Mouse (Mus musculus) embryo, embryonic 11 days (tissue): ENCODE data around the gene Csf2rb2.
"Not testable (repeated sequence)": the region's sequence is repeated elsewhere in the genome, so short reads cannot be mapped to it uniquely, and the experiment has no call there.

Experiments
- DNase-seq: peaks from one replicate; pipeline ENCODE4 v3.0.0-alpha.2; 2015

Csf2rb2 gene

DNA sequence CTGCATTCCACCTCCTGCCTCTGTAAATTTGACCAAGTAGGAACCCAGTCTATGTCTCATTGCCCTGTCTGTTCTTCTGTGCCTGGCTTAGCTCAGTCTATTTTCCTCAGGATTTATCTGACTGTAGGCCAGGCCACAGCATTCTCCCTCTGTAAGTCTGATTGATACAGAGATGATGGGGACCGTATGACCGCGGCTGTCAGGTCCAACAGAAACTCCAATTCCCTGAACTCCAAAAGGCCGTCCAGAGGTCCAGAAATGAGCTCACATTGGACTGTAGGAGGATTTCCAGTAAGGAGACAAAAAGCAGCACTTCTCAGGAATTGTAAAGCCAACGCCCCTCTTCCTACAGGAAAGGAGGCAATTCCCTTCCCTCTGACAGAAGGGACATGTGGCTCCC, 8.1 kb upstream of the Csf2rb2 start:
- DNase-seq = not testable (repeated sequence)

DNA sequence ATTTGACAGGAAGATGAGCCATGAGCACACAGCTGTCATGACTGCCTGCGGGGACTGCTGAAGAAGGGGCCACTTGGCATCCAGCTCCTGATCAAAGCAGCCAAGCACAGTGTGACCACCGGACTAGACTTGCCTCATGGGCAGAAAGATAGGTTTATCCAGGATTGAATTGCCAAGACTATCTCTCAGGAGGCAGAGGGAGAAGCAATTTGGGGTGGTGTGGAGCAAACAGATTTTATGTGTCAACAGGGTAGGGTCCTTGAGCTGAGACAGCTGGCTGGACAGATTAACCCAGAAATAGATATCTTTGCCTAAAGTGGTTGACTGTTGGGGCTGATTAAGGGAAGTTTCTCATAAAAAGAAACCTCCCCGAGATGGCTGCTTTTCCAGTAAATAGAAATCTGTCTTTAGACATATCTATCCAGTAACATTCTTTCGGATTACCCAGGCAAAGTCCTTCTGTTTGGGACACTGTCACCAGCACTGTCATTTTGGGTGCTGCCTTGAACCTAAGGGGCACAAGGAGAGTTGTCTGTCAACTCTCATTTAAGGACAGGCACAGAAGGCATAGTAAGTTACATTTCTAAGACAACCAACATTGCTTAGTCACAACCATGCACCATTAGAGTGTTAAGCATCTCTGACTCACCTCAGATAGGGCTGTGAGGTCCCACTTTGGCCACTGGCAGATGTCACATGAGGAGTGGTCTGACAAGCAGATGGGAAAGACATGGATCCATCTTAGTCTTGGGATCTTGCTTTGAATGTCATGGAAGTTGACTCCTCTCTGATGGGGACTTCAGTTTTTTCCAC, 7.1 kb upstream of the Csf2rb2 start:
- DNase-seq = not testable (repeated sequence)

DNA sequence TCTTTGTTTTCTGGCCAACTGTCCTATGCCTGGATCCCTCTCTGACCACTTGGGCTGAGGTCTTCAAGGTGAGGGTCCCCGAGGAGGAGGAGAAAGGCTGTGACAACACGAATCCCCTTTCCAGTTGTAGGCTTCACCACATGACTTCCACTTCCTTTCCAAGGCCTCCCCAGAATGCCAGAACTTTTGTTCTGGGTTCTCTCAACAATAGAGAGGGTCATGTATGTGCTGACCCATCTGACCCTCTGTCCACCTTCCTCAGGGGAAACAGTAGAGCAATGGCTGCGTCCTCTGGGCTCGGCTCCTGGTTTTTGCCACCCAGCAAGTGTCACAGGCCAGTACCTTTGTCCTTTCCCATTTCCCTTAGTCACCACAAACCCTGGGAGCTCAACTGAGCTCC, 5.5 kb upstream of the Csf2rb2 start:
- no peak for DNase-seq

DNA sequence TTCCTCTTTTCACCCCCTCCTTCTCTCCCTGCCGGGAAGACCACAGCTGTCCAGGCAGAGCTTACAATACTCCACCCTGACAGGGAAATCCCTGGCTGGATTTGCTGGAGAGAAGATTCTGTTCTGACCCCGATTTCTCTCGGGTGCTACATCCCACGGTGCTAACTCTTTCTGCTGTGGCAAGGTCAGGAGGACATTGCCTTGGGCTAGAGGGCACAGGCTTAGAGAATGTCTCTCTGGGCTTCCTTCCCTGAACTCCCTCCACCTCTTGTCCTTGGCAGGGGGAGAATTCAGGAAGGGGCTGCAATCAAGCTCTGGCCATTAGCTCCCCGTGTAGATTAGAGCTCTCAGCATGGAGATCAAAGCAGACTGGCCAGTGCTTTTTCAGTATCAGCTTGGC, 4.3 kb upstream of the Csf2rb2 start:
- no peak for DNase-seq

DNA sequence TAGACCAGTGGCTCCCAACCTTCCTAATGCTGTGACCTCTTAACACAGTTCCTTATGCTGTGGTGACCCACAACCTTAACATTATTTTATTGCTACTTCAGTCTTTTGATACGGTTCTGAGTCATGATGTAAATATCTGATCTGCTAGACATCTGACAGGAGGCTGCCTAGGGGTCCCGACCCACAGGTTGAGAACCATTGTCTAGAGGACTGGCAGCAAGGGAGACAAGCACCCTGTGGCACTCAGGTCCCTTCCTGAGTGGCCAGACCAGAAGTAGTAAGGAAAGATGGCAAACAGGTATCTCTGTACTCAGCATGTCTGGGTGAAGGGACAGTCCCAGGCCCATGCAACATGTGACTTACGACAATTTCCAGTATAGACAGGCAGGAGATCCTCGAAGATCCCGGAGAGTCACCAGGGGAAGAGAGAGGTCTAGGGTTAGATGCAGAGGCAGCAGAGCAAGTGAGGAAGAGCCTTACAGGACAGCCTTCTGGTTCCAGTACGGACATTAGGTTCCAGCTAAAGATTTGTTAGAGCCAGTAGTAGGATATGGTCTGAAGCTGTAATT, 1.8 kb downstream of the Csf2rb2 start:
- DNase-seq = no peak

DNA sequence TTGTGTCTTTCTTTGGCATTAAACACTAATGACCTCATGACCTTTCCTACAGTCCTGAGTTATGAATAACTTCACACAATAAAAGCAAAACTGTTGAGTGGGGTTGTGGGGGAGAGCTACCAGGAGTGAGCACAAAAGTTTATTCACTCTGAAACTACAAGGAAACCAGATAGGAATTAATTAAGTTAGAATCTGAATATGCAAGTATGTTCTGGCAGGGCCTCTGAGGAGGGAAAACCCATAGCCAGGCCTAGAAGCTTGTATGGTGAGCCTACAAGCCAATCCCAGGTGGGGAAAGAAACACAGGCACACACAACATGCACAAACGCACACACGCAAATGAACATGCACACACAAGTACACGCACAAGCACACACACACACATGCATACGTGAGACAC, 2.8 kb downstream of the Csf2rb2 start:
- DNase-seq = no peak

DNA sequence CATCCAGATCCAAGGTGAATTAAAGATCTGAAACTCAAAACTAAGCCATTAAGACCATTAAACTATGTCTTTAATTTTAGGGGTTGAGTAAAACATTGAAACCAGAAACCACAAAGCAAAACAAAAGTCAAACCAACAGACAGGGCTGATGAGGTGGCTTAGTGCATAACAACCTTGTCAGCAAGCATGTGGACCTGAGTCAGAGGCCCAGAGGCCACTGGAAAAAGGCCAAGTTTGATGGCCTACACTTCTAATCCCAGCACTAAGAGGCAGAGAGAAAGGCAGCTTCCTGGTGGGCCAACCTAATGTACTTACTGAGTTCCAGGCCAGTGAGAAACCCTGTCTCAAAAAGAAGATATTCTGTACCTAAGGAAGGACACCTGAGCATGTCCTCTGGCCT, 4.7 kb downstream of the Csf2rb2 start:
- no peak for DNase-seq

DNA sequence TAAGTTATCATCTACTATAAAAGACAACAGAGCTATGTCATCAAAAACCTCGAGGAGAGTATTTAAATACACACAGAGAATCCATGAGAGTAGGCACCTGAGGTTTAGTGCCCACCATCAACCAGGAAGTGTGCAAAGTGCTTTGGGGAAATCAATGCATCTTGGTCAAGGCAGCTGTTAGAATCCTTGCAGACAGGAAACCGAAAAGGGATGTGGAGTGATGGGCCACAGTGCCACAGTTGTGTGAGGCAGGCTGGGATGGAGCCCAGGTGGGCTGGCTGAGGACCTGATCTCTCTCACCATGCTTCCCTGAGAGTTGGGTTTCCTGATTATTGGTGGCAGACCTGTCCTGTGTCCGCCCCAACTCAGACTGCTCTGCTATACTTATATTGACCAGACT, 5.9 kb downstream of the Csf2rb2 start:
- DNase-seq = no peak

DNA sequence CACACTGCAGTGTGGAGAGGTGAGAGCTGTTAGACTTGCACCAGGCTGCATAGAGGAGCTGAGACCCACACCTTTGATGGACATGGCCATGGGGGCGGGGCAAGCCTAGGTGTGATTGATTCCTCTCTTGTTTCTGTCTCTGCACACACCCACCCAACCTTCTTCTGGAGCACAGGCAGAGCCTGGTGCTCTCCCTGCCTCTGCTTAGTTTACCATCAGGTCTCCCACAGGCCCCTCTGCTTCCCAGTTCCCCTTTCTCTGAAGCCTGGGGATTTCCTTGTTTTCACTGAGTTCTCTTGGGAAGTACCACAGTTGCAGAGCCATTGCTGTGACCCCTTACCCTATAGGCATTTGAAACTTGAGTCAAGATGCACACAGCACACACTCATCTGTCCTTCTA, 7.0 kb downstream of the Csf2rb2 start:
- DNase-seq = no peak

DNA sequence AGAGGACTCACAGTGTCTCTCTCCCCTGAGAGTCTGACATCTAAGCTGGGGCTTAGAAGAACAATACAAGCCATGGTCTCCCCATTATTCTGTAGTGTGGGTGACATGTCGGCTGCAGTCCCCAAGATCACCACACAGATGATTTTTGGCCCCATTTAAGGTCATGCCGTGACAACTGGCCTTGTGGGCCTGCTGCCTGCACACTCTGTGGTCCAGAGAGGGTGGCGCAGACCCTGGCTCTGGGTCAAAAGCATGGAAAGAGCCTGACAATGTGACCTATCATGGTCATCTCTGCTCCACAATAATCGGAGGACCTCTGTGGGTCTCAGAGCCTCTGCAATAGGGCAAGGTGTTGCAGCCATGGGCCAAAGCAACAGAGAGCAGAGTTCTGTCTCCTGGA, 11.8 kb downstream of the Csf2rb2 start:
- DNase-seq = no peak

DNA sequence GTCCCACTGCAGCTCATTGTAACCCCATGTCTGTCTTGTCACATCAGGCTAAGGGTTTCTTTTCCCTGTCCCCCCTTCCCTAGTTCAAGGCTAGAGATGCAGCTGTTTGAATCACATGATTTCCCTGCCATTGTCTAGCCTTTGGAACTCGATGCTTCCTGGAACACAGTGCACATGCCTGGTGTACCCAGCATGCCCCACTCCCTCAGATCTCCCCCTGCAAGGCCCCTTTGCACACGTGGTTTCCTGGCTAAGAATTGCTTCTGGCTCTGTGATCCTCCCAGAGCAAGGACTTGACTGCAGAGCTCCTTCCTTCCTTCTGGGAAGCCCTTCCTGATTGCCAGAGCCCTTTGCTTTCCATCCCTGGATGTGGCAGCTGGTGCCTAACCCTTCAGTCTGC, 12.3 kb downstream of the Csf2rb2 start:
- peak; percentile 13 for DNase-seq

DNA sequence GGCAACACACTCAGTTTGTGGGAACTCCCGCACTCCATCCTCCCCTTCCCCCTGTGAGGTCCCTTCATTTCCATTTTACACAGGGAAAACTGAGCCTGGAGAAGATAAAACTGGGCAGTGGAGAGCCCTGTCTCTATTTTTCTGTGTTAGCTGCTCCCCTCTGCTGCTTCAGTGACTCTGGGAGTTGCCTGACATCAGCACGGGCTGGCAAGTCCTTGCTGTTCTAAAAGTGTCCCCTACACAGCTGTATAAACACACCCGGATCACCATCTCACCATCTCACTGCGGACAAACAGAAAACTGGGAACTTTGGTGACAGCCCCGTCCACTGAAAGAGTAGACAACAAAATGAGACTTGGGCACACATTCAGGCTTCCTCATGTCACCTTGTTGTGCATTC, 15.7 kb downstream of the Csf2rb2 start:
- not testable (repeated sequence) for DNase-seq

DNA sequence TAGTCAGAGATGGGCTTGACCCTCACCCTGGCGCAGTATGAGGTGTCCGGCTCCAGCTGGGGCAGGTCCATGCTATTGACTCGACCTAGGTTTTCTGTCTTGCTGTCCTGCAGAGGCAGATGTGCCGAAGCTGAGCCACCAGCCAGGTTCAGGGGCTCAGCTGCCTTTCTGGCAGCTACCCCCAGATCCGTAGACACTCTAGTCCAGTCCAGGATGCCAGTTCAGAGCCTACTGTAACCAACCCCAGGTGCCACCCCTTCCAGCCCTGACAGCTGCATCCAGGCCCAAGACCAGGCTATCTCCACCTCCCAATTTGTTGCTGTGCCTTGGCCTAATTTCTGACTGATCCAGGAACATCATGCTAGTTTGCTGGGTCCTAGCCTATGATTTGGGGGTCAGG, 17.6 kb downstream of the Csf2rb2 start:
- DNase-seq = no peak

DNA sequence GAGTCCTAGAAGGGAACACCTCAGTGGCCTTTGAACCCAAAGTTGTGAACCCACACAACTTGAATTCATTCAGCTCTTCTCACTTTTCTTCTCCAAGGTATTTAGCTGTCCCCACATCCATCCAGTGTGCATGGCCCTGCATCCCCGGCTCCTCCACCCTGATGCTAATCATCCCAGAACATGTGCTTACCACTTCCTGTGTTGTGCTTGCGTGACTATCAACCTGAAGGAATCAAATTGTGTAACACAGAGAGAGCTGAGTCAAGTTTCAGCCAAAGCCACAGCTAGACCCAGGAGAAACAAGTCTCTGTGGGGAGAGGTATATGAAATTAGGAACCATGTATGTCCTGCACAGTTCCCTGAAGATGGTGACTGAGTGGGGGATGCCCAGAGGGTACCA, 27.2 kb downstream of the Csf2rb2 start:
- DNase-seq = no peak

DNA sequence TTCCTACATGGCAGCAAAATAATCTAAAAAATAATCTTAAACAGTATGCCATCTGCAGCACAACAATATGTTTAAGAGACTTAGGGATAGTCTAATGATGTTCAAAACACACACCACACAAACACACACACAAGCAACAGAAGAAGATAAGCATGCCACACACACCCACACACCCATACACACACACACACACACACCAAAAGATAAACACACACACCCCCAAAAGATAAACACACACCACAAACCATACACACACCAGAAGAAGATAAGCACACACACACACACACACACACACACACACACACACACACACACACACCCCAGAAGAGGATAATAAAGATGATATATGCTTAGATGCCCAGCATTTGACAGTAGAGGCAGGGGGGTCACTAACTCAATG, 34.3 kb downstream of the Csf2rb2 start:
- DNase-seq = no peak

DNA sequence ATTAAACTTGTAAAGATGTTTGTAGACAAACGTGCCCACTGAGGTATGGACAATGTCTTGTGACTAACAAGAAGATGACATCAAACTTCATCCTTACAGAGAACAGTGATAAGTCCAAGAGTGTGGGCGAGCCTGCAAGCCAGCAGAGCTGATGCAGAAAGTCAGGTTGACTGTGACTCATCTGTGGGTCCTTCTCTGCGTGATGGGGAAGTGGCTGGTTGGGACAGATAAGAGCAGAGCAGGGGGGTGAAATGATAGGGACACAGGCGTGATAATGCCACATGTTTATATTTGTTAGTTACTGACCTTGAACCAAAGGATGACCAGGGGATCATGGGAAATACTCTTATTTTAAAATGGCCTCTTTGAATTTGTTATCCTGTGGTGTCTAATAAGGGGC, 37.7 kb downstream of the Csf2rb2 start:
- no peak for DNase-seq

DNA sequence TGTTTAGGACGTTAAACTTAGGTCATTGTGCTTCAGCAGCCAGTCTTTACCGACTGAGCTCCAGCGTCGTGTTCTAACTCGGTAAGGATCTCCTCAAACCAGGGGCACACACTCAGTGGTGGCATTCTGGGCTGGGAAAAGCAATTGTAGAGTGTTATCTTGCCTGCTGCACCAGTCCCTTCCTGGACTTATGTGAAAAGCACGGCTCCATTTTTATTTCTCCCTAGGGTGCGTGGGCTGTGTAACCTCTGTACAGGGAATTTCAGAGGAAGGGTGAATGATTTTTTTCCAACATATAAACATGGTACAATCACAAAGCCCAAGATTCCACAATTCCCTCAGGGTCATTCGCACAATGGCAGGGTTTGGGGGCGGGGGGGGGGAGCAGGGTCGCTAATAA, 38.1 kb downstream of the Csf2rb2 start:
- no peak for DNase-seq

DNA sequence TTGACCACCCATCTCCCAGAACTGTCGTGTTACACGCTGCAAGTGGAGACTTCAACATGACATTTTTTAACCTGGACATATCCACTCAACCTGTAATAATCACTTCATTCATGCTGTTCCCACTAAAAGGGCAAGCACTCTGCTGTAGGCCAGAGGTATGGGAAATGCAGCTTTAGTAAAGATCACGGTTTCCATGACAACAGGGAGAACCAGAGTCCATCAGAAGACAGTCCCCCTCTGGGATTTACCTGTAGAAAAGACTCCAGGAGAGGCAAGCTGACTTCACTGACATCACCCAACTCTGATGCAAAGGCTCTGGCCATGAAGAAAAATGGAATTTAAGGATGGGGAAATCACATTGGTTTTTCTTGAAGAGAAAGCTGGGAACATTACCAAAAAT, 42.2 kb downstream of the Csf2rb2 start:
- no peak for DNase-seq

DNA sequence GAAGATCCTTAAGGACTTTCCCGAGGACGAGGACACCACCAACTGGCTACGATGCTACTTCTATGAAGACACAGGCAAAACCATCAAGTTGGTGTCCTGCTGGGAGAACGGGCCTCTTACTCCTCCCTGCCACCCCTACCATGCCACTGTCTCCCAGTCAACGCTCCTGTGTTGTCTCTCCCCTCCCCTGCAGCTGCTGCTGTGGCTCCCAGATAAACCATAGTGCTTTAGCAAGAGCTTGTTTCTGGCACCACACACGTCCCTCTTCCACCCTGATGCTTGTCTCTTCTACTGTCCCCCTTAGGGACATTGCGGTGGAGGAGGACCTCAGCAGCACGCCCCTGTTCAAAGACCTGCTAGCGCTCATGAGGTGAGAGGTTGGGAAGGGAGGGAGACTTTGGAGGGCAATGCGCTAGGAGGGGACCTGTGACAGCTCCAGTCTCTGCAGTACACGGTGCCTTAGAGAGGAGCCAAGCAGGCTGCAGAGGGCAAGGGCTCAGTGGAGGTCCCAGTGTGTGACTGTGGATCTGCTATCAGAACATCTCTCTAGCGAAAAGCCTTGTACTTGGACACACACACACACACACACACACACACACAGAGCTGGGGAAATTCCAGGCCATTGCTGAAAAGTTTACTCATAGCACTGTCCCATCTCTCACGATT, 44.7 kb downstream of the Csf2rb2 start:
- no peak for DNase-seq

DNA sequence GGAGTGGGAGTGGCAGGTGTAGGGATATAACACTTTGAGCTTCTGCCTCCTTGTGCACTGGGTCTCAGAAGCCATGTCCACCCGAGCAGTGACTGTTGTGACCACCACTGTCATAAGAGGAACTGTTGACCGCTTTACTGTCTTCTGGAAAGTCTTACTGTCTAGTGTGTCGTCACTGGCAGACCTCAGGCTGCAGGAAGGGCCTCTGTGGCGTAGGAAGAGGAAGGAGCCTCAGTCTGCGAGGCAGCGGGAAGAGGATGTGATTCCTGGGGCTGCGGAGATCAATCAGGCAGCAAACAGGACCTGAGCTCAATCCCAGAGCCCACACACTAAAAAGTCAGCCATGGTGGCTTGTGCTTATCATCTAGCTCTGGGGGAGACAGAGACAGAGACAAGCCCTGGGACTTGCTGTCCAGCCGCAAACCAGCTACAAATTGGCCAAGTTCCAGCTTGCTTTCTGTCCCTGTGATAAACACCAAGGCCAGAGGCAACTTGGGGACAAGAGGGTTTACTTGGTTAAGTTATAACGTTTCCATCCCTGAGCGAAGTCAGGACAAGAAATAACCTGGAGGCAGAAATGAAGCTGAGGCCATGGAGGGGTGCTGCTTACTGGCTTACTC, 47.2 kb downstream of the Csf2rb2 start:
- no peak for DNase-seq

DNA sequence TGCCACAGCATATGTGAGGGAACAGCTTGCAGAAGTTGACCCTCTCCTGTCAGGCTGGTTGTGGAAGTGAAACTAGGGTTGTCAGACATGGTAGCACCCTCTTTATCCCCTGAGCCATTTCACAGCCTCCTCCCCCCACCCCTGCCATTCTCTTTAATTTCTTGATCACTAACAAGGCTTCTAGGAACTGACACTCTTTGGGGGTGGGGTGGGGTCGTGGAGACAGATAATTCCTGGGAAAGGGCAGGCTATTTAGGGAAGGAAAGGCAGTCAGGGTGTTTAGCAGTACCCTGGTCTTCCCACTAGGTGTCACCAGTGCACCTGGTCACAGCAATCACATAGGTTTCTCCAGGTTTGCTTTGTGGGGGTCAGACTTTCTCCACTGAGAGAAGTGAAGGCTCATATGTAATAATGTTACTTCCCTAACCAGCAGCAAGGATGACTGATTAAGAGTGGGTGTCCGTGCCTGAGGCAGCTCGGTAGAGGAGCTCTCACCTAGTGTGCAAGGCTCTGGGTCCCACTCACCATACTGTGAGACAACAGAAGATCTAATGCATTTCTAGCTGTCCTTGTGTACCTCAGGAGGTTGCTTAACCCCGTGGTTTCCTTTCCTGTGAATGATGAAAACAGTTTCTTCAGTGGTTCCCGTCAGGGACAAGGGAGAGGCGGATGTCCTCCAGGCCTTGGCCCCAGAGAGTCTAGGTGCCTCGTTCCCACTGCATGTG, 48.0 kb downstream of the Csf2rb2 start:
- peak; percentile 66 for DNase-seq

DNA sequence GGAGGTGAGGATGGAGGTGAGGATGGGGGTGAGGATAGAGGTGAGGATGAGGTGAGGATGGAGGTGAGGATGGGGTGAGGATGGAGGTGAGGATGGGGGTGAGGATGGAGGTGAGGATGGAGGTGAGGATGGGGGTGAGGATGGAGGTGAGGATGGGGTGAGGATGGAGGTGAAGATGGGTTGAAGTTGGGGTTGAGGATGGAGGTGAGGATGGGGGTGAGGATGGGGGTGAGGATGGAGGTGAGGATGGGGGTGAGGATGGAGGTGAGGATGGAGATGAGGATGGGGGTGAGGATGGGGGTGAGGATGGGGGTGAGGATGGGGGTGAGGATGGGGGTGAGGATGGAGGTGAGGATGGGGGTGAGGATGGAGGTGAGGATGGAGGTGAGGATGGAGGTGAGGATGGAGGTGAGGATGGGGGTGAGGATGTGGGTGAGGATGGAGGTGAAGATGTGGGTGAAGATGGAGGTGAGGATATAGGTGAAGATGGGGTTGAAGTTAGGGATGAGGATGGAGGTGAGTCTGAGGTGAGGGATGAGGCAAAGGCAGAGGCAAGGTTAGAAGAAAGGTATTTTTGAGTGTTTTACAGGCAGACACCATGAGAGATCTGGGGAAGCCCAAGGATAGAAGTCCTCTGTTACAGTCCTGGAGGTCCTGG, 48.8 kb downstream of the Csf2rb2 start:
- DNase-seq = not testable (repeated sequence)

DNA sequence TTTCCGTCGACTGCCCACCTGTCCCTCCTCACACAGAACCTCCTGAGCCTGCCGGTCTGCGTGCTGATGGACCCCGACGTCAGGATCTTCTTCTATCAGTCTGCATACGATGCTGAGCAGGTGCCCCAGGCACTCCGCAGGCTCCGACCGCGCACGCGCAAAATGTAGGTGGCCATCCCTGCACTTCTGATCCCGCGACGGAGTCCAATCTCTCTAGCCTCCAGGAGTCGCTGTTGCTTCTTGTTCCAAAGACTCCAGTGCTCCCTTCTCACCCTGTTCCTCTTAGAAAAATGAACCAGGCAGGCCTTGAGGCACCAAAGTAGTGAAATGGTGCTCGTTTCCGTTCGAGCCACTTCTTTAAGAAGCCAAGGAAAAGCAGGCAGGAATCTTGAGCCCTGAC, 50.8 kb downstream of the Csf2rb2 start:
- peak; percentile 81 for DNase-seq
